Mouse (Mus musculus) c-Kit-positive CD71-negative TER-119-negative erythroid progenitor cells, embryonic 14.5 days (primary cell): ENCODE results near the gene Agtpbp1.
A peak's percentile ranks its signal among the peaks of the same experiment; 100 is the strongest.

Experiments
- DNase-seq: peaks from one replicate; pipeline ENCODE4 v3.0.0-alpha.2; 2013; ENCODE audit warnings: low read depth

Gene Agtpbp1

GRCm38 (mm10) chr13:59531203-59531602 lies 53.8 kb downstream of the Agtpbp1 start:
- DNase-seq = no peak

GRCm38 (mm10) chr13:59530491-59530890 lies 54.5 kb downstream of the Agtpbp1 start:
- DNase-seq = no peak

GRCm38 (mm10) chr13:59521271-59522064 lies 63.6 kb downstream of the Agtpbp1 start:
- no peak for DNase-seq

GRCm38 (mm10) chr13:59520834-59521233 lies 64.2 kb downstream of the Agtpbp1 start:
- DNase-seq = no peak

- DNase-seq = no peak
Measured at GRCm38 (mm10) chr13:59519479-59519878, 65.5 kb downstream of the Agtpbp1 start.

- DNase-seq = no peak
Measured at GRCm38 (mm10) chr13:59518016-59518415, 67.0 kb downstream of the Agtpbp1 start.

GRCm38 (mm10) chr13:59515074-59515473 lies 70.0 kb downstream of the Agtpbp1 start:
- peak; percentile 51 for DNase-seq

- peak; percentile 16 for DNase-seq
Measured at GRCm38 (mm10) chr13:59509644-59510366, 75.2 kb downstream of the Agtpbp1 start.

GRCm38 (mm10) chr13:59508584-59508983 lies 76.4 kb downstream of the Agtpbp1 start:
- DNase-seq = no peak

GRCm38 (mm10) chr13:59506450-59506849 lies 78.6 kb downstream of the Agtpbp1 start:
- no peak for DNase-seq

GRCm38 (mm10) chr13:59505867-59506266 lies 79.2 kb downstream of the Agtpbp1 start:
- DNase-seq = no peak

GRCm38 (mm10) chr13:59503581-59503980 lies 81.4 kb downstream of the Agtpbp1 start:
- no peak for DNase-seq

- no peak for DNase-seq
Measured at GRCm38 (mm10) chr13:59499831-59500230, 85.2 kb downstream of the Agtpbp1 start.

GRCm38 (mm10) chr13:59499374-59499773 lies 85.7 kb downstream of the Agtpbp1 start:
- DNase-seq = no peak

- no peak for DNase-seq
Measured at GRCm38 (mm10) chr13:59498191-59498590, 86.8 kb downstream of the Agtpbp1 start.

- no peak for DNase-seq
Measured at GRCm38 (mm10) chr13:59495839-59496238, 89.2 kb downstream of the Agtpbp1 start.

- DNase-seq = no peak
Measured at GRCm38 (mm10) chr13:59494619-59495262, 90.3 kb downstream of the Agtpbp1 start.

GRCm38 (mm10) chr13:59490726-59491125 lies 94.3 kb downstream of the Agtpbp1 start:
- no peak for DNase-seq

- DNase-seq = no peak
Measured at GRCm38 (mm10) chr13:59489143-59489542, 95.9 kb downstream of the Agtpbp1 start.

GRCm38 (mm10) chr13:59487287-59487686 lies 97.7 kb downstream of the Agtpbp1 start:
- no peak for DNase-seq

- no peak for DNase-seq
Measured at GRCm38 (mm10) chr13:59486243-59486642, 98.8 kb downstream of the Agtpbp1 start.

- DNase-seq = no peak
Measured at GRCm38 (mm10) chr13:59485456-59485855, 99.6 kb downstream of the Agtpbp1 start.

- no peak for DNase-seq
Measured at GRCm38 (mm10) chr13:59481484-59481855, 103.6 kb downstream of the Agtpbp1 start.
